Comparison of ENCODE assay signal across 11 mouse cellular contexts in the genomic region with DNA sequence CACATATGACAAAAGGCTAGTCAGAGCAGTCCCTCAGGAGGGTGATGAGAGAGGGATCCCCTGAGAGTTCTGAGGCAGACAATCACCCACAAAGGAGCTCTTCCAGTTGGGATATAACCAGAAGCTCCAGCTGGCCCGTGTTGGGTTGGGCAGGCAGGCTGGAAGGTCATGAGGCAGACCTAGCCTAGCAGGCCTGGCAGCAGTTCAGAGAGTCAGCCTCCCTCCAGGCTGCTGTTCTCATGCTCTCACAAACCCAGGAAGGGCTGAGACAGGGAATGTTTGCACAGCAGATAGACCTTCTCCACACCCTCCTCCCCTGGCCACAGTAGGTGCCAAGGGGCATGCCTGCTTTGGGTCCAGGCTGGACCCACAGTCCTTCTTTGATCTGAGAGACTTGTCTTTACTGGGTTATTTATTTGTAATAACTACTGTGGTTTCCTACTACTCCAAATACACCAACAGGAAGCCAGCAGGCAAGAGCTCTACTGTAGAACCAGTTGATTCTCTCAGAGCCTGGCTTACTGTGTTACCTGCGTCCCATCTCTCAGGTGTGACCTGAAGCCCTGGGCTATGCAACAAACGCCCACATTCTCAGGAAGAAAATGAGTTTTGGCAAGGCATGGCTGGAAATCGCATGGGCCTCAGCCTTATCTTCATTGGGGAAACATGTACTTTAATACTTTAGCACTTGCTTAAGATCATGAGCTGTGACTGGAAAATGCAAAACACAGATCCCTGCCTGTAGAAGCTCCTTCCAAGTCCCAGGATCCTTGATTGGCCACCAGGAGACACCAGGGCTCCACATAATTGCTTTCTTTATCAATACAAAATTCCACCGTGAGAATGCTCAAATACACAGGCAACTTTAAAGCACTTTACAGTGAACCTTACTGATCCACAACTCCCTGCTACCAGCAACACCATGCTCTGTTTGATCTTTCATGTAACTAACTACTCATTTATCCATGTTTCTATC.
A peak's percentile ranks its signal among the peaks of the same experiment; 100 is the strongest.
DNase-seq lines count a peak whose midpoint lies in the region; ATAC-seq and TF ChIP-seq lines count a peak whose summit lies in the region.
"Had no signal": no experiment of that assay in that cellular context is flagged by ENCODE, and none has a peak within 500 bp of the region (broad histone marks: within the 10 kb centered on the region; RNA-seq: fewer than 3 reads in every experiment).

No protein-coding gene starts in this region.

- H3K36me3 ChIP-seq in lung, embryonic 16.5 days (ENCODE audit: control insufficient read depth, insufficient read depth, low read length) = no peaks in the 10 kb centered on the region
- H3K36me3 ChIP-seq in liver, embryonic 11.5 days (ENCODE audit: control insufficient read depth, insufficient read depth, low read length) = no peaks in the 10 kb centered on the region
- H3K36me3 ChIP-seq: embryonic facial prominence, embryonic 13.5 days; G1E; liver, embryonic 15.5 days had no signal

- in situ Hi-C loops in Patski (cut with MboI; ENCODE audit: low pct_unique_long_range_greater_than_20kb) = no loop called here

- WGBS in lung, embryonic 16.5 days = 39% methylated on average over 5 of the region's 5 CpGs
- WGBS in liver, embryonic 11.5 days = 58% methylated on average over 5 of the region's 5 CpGs

- no peak overlapping the region for H3K9ac ChIP-seq in lung, embryonic 16.5 days (ENCODE audit: low read length)
- H3K9ac ChIP-seq in liver, embryonic 11.5 days (ENCODE audit: low read depth, low read length) = no peak overlapping the region
- H3K9ac ChIP-seq: embryonic facial prominence, embryonic 13.5 days; liver, embryonic 15.5 days had no signal

- H3K4me3 ChIP-seq in lung, embryonic 16.5 days (ENCODE audit: low read length) = no peak overlapping the region
- no peak overlapping the region for H3K4me3 ChIP-seq in liver, embryonic 11.5 days (ENCODE audit: low read depth, low read length)
- H3K4me3 ChIP-seq: embryonic facial prominence, embryonic 13.5 days; liver, embryonic 15.5 days had no signal

- TF ChIP-seq CTCF in Patski (IDR thresholded peaks at IDR 0.05) = no peak

- H3K27me3 ChIP-seq in Patski = no peaks in the 10 kb centered on the region
- H3K27me3 ChIP-seq in lung, embryonic 16.5 days (ENCODE audit: control insufficient read depth, insufficient read depth, low read depth, low read length) = no peaks in the 10 kb centered on the region
- no peaks in the 10 kb centered on the region for H3K27me3 ChIP-seq in liver, embryonic 11.5 days (replicated peaks; ENCODE audit: control insufficient read depth, insufficient read depth, low read length)
- H3K27me3 ChIP-seq: liver, embryonic 15.5 days had no signal

- no peak overlapping the region for H3K4me2 ChIP-seq in lung, embryonic 16.5 days (ENCODE audit: low read depth, low read length)
- no peak overlapping the region for H3K4me2 ChIP-seq in liver, embryonic 11.5 days
- H3K4me2 ChIP-seq: embryonic facial prominence, embryonic 13.5 days; liver, embryonic 15.5 days had no signal

- peaks cover 21% of the 10 kb centered on the region for H3K4me1 ChIP-seq in lung, embryonic 16.5 days (replicated peaks; ENCODE audit: control insufficient read depth, insufficient read depth, low read length)
- no peaks in the 10 kb centered on the region for H3K4me1 ChIP-seq in liver, embryonic 11.5 days (replicated peaks; ENCODE audit: control insufficient read depth, insufficient read depth, low read length)
- H3K4me1 ChIP-seq: liver, embryonic 15.5 days had no signal

- POLR2A ChIA-PET in Patski (lab: Charles Lee) = no interaction called here

- CTCF ChIA-PET in Patski (lab: Charles Lee) = no interaction called here

- peak; percentile 54 for ATAC-seq in Patski
- peak; percentile 69 for ATAC-seq in lung, embryonic 16.5 days (ENCODE audit: low read depth)
- no peak for ATAC-seq in liver, embryonic 11.5 days (replicated peaks; ENCODE audit: low FRiP score)
- no peak for ATAC-seq in megakaryocyte progenitor cell, adult 5-6 weeks (replicated peaks; ENCODE audit: poor library complexity)

- no peaks in the 10 kb centered on the region for H3K9me3 ChIP-seq in lung, embryonic 16.5 days (ENCODE audit: control insufficient read depth, low read length)
- H3K9me3 ChIP-seq in liver, embryonic 11.5 days (ENCODE audit: control insufficient read depth, low read length) = no peaks in the 10 kb centered on the region
- H3K9me3 ChIP-seq: embryonic facial prominence, embryonic 13.5 days; G1E; liver, embryonic 15.5 days had no signal

- DNase-seq in Patski (ENCODE audit: low read depth, low spot score) = no peak
- peak; percentile 42 for DNase-seq in cerebellum, adult 8-10 months
- peak; percentile 48 for DNase-seq in heart, postnatal 25 days (ENCODE audit: low spot score)
- DNase-seq in thymus, adult 18-20 months = no peak
- DNase-seq in liver, embryonic 11.5 days (ENCODE audit: low spot score) = no peak
- no peak for DNase-seq in layer of hippocampus, postnatal 36 days

- intact Hi-C loops in heart, postnatal 25 days (cut with DNase I) = no loop called here

- H3K27ac ChIP-seq in lung, embryonic 16.5 days (ENCODE audit: low read length) = peak overlapping the region; percentile 2; the same call in 1 of the 2 replicates
- no peak overlapping the region for H3K27ac ChIP-seq in liver, embryonic 11.5 days (ENCODE audit: low read depth, low read length)
- H3K27ac ChIP-seq: embryonic facial prominence, embryonic 13.5 days; liver, embryonic 15.5 days had no signal

Comparison
In these comparisons a context has a peak if more than half of its experiments do, and no peak if none do; other contexts are left out.
1. ATAC-seq: peak in Patski (single experiment) and lung, embryonic 16.5 days (single experiment); none in liver, embryonic 11.5 days (single experiment) and megakaryocyte progenitor cell, adult 5-6 weeks (single experiment).
2. DNase-seq: peak in cerebellum, adult 8-10 months (single experiment) and heart, postnatal 25 days (single experiment); none in Patski (single experiment), thymus, adult 18-20 months (0 of 2), liver, embryonic 11.5 days (single experiment) and layer of hippocampus, postnatal 36 days (0 of 2).